Mouse (Mus musculus): ENCODE results near the gene Stn1. TPM values are rescaled to one million over a fixed set of nuclear protein-coding genes. Genes with fewer than 3 reads are reported as not detected.

Gene Stn1
- polyA plus RNA-seq, 1 experiment from 2014 or later: 43.8 TPM

DNA sequence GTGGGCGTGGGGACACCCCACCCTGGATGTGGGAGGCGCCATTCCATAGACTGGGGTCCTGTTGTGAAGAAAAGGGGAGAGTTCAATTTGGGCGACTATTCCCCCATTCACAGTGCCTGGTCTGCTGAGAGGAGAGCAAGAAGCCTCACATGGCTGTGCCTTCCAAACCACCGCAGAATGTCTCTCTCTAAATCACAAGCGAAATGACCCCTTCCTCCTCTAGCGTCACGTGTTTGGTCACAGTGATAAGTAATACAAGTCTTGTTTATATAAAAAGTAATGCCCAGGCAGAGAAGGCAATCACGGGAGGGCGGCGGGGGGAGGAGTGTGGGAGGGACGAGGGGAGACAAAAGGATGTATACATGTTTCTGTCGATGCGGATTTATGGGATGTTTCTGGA is 26.4 kb upstream of the Stn1 start:
- WGBS: 43% methylated on average over 13 of the region's 13 CpGs
- Histone ChIP-seq H3K4me3 (replicated peaks) (no peak overlapping the region), H3K27me3 (replicated peaks) (no peaks in the 10 kb centered on the region), H3K36me3 (no peaks in the 10 kb centered on the region), H3K27ac (no peak overlapping the region), H3K9ac (0 out of 2 replicates have a peak overlapping the region, but pooled peaks have one; percentile 6), H3K4me2 (replicated peaks) (peak overlapping the region; percentile 15; the same call in 1 of the 2 replicates), H3K9me3 (no peaks in the 10 kb centered on the region), H3K4me1 (replicated peaks) (peaks cover 16% of the 10 kb centered on the region)
- ATAC-seq: no peak

DNA sequence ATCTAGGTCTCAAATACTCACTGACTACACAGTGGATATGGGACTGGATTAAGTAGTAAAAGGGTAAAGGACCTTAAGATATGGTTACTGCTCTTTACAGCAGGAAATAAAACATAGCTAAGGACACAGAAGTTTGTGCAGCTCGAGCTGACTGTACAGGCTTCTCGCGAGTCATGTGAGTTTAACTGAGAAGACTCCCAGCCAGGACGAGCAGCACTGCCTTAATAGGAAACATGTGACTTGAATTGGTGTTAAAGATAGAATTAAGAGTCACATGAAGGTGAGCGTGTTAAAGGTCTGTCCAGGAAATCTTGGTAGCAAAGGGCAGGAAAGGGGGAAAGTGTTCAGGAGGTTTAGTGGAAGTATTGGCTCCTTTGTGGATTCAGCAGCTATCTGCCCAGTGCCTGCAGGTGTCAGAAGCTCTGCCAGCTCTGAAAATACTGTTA is 24.7 kb upstream of the Stn1 start:
- Histone ChIP-seq H3K36me3 (no peaks in the 10 kb centered on the region), H3K27ac (peak overlapping the region; percentile 46; the same call in 1 of the 2 replicates), H3K4me3 (replicated peaks) (no peak overlapping the region), H3K27me3 (replicated peaks) (no peaks in the 10 kb centered on the region), H3K4me1 (replicated peaks) (peaks cover 16% of the 10 kb centered on the region), H3K9me3 (no peaks in the 10 kb centered on the region), H3K4me2 (replicated peaks) (no peak overlapping the region), H3K9ac (no peak overlapping the region)
- 32% methylated on average over 5 of the region's 5 CpGs for WGBS
- ATAC-seq: peak; percentile 75

DNA sequence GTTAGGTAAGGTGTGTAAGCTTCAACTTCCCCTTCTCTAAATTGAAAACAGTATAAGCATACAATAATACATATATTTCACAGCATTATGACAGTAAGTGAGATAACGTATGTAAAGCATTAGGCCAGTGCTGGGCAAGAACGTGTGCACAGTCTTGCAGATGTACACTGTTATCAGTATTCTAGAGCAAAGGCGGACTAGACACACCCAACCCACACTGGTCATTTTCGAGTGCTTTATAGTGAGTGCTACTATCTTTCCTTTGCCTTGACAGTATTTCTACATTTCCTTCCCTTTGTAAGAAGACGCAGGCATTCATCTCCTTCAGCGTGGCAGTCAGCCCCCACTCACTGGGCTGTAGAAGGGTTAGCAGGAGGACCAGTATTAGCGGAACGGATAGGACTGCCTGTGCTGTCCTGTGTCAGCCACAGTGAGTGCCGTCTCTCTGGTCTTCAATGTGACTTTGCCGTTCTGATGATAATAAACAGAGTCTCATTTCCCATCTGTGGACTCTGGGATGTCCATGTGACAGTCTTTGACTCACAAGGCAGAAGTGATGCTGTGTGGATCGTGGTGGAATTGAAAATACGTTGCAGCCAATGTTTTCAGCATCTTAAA is 23.3 kb upstream of the Stn1 start:
- peak; percentile 66 for ATAC-seq
- 56% methylated on average over 12 of the region's 12 CpGs for WGBS
- H3K27ac ChIP-seq: peak overlapping the region; percentile 24; the same call in 1 of the 2 replicates

DNA sequence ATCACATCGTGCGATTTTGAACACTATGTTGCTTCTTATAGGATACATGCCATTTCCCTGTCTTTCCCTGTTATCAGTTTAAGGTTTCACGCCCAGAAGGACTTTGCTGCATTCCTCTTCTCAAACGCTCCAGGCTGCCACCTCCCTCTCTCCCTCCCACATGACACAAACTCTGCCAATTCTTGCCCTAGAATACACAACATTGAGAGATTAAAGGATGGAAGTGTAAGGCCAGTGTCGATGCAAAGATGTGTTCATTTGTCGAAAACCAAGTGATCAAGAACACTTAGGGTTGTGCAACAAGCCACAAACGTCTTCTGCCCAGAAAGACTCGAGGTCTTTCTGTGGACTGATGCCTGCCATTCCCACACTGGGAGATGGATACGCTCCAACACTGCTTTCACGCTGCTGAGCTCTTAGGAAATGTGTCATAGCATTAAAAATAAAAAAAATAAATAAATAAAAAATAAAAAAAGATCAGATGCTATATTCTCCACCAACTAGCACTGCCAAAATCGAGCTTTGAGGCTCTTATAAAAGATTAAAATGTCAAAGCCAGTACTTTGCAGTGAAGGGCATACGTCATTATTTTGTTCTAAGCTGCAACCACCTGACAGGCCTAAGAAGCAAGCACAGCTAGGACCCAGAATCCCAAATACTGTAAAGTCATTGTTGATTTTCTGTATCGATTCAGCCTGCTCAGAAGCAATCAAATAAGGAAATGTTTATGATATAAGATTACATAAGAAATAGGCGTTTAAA is 22.6 kb upstream of the Stn1 start:
- H3K27ac ChIP-seq: peak overlapping the region; percentile 10; the same call in 1 of the 2 replicates
- no peaks in the 10 kb centered on the region for H3K36me3 ChIP-seq
- no peak overlapping the region for H3K4me3 ChIP-seq (replicated peaks)
- H3K4me2 ChIP-seq (replicated peaks): no peak overlapping the region
- H3K9ac ChIP-seq: no peak overlapping the region
- peak; percentile 50 for ATAC-seq
- H3K27me3 ChIP-seq (replicated peaks): no peaks in the 10 kb centered on the region
- H3K9me3 ChIP-seq: no peaks in the 10 kb centered on the region
- 52% methylated on average over 14 of the region's 14 CpGs for WGBS
- peaks cover 14% of the 10 kb centered on the region for H3K4me1 ChIP-seq (replicated peaks)

More for the DNA sequence above, 23.3 kb upstream of the Stn1 start:
- Histone ChIP-seq H3K4me3 (replicated peaks) (no peak overlapping the region), H3K4me1 (replicated peaks) (peaks cover 16% of the 10 kb centered on the region), H3K4me2 (replicated peaks) (no peak overlapping the region), H3K36me3 (no peaks in the 10 kb centered on the region), H3K9ac (no peak overlapping the region), H3K9me3 (no peaks in the 10 kb centered on the region), H3K27me3 (replicated peaks) (no peaks in the 10 kb centered on the region)

DNA sequence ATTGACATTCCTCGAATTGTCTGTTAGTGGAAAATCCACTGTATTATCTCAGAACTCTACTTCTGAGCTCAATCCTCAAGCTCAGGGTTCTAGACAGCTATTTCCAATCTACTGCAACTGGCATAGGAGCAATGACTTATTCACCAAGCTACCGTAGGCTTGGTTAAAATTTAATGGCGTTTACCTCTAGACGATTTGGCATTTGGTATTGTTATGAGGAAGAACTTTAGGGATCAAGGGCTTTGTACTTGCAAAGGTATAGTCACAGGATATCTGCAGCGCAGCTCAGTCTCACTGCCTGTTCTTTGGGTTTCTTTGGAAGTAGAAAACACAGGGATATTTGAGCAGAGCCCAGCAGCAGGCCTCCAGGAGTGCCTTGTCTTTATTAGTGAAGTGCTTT is 21.8 kb upstream of the Stn1 start:
- no peak for ATAC-seq
- Histone ChIP-seq H3K27me3 (replicated peaks) (no peaks in the 10 kb centered on the region), H3K36me3 (no peaks in the 10 kb centered on the region), H3K27ac (peak overlapping the region; percentile 10; the same call in 1 of the 2 replicates), H3K4me2 (replicated peaks) (no peak overlapping the region), H3K4me1 (replicated peaks) (peaks cover 14% of the 10 kb centered on the region), H3K4me3 (replicated peaks) (no peak overlapping the region), H3K9ac (no peak overlapping the region), H3K9me3 (no peaks in the 10 kb centered on the region)
- WGBS: 62% methylated on average over 5 of the region's 5 CpGs

DNA sequence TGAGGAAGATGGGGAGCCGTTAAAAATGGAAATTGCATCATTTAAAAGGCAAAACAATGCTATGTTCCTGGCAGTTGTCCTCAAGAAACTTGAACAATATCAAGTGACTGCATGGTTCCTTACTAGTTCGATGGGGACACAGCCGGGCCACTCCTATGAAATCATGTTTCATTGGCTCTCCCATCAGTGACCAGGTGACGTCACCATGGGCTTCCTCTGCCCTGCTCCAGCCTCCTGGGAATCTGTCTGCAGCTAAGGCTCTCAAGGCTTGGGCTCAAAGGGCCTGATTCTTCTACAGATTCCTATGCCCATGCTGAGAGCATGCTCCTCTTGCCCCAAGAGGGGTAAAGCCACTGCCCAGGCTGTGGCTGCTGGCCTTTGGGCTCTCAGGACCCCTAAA is 12.3 kb upstream of the Stn1 start:
- no peaks in the 10 kb centered on the region for H3K9me3 ChIP-seq
- no peak for ATAC-seq
- H3K27me3 ChIP-seq (replicated peaks): no peaks in the 10 kb centered on the region
- H3K4me3 ChIP-seq (replicated peaks): no peak overlapping the region
- no peak overlapping the region for H3K9ac ChIP-seq
- 87% methylated on average over 4 of the region's 4 CpGs for WGBS
- no peaks in the 10 kb centered on the region for H3K36me3 ChIP-seq
- H3K4me1 ChIP-seq (replicated peaks): no peaks in the 10 kb centered on the region
- no peak overlapping the region for H3K4me2 ChIP-seq (replicated peaks)
- H3K27ac ChIP-seq: no peak overlapping the region

DNA sequence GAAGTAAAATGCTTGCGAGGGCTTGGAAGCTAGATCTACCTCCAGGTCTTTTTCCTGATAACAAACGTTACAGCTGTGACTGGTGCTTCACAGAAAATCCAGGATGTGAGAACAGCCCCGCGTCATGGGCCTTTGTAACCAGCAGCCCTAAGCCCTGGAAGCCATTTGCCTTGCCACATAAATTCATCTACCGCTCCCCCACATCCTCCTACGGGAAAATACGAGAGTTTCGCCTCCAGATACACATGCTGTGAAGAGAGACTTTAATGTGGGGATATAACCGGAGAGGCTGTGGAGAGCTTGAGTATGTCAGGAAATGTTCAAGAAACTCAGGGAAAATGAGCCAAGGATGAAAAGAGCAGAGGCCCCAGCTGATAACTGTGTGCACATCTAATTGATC is 11.9 kb upstream of the Stn1 start:
- Histone ChIP-seq H3K9ac (no peak overlapping the region), H3K4me1 (replicated peaks) (no peaks in the 10 kb centered on the region), H3K27ac (no peak overlapping the region), H3K4me2 (replicated peaks) (no peak overlapping the region), H3K36me3 (no peaks in the 10 kb centered on the region), H3K4me3 (replicated peaks) (no peak overlapping the region), H3K9me3 (no peaks in the 10 kb centered on the region), H3K27me3 (replicated peaks) (no peaks in the 10 kb centered on the region)
- 76% methylated on average over 9 of the region's 9 CpGs for WGBS
- ATAC-seq: no peak

DNA sequence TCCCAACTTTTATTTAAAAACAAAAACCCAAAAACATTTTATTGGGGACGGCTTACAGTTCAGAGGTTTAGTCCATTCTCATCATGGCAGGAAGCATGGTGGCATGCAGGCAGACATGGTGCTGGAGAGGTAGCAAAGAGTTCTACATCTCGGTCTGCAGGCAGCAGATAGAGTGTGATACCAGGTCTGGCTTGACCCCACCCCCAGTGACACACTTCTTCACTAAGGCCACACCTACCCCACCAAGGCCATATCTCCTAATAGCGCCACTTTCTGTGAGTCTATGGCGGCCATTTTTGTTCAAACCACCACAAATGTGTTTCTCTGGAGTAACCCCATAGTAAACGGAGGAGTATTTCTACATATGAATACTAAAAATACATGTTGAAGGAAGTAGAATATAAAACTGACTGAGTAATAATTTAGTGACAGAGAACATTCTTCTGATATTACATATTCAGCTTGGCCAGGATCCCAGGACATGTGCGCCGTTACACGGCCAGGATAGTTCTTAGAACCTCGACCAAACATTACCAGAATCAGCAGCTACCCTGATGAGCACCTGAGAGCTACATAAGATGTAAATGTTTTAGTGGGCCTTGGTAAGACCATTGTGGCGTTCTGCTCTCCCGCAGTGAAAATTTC is 11.2 kb upstream of the Stn1 start:
- H3K4me3 ChIP-seq (replicated peaks): no peak overlapping the region
- no peak overlapping the region for H3K9ac ChIP-seq
- no peak for ATAC-seq
- no peaks in the 10 kb centered on the region for H3K27me3 ChIP-seq (replicated peaks)
- no peak overlapping the region for H3K27ac ChIP-seq
- 82% methylated on average over 11 of the region's 11 CpGs for WGBS
- no peaks in the 10 kb centered on the region for H3K36me3 ChIP-seq
- no peaks in the 10 kb centered on the region for H3K9me3 ChIP-seq
- no peaks in the 10 kb centered on the region for H3K4me1 ChIP-seq (replicated peaks)
- H3K4me2 ChIP-seq (replicated peaks): no peak overlapping the region

DNA sequence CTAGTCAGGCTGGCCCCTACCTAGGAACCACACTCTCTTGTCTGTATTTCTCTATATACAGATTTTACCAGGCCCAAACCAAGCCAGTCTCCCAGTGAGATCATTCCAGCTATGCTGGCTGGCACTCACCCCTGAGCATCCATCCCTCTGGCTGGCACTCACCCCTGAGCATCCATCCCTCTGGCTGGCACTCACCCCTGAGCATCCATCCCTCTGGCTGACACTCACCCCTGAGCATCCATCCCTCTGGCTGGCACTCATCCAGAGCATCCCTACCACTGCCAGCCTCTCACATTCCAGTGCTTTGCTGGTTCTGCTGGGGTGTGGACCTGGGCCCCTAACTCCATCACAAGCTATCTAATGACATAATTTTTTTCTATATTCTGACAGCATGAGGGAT is 8.2 kb upstream of the Stn1 start:
- ATAC-seq: no peak
- no peaks in the 10 kb centered on the region for H3K27me3 ChIP-seq (replicated peaks)
- no peaks in the 10 kb centered on the region for H3K36me3 ChIP-seq
- H3K4me3 ChIP-seq (replicated peaks): no peak overlapping the region
- H3K4me1 ChIP-seq (replicated peaks): no peaks in the 10 kb centered on the region
- no peak overlapping the region for H3K9ac ChIP-seq
- no peak overlapping the region for H3K4me2 ChIP-seq (replicated peaks)
- no peaks in the 10 kb centered on the region for H3K9me3 ChIP-seq
- H3K27ac ChIP-seq: no peak overlapping the region

DNA sequence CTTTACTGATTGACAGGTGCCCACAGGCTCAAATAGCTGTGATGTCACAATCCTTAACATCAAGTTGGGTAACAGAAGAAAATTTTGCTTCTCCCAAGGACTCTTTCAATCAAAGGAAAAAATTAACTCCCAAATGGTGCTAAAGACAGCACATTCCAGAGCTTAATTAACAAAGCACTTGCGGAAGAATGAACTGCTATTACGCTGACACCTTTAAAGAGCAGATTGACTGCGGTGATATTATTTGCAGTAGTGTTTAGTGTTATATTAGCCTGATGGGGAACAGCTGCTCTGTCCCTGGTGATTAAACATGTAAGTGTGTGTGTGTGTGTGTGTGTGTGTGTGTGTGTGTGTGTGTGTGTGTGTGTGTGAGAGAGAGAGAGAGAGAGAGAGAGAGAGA is 7.7 kb upstream of the Stn1 start:
- no peak for ATAC-seq
- Histone ChIP-seq H3K9ac (no peak overlapping the region), H3K27ac (no peak overlapping the region)

DNA sequence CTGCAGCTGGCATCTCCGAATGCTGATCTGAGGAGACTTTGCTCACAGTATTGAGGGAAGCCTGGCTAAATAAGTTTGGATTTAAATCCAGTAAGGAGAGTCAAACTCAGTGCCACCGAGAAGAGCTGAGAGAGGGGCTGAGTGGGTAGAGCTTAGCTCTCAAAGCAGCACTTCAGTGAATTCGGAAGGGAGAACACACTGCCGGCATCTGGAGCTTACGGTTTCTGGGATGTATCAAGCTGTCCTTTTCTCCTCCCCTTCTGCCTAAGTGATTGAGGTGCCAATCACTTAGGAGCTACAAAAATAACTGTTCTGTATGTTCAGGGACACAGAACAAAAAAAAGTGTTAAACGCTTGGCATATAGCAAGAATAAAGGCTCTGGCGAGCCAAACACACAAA is 5.1 kb upstream of the Stn1 start:
- Histone ChIP-seq H3K9me3 (no peaks in the 10 kb centered on the region), H3K4me2 (replicated peaks) (no peak overlapping the region), H3K27ac (no peak overlapping the region), H3K4me1 (replicated peaks) (peaks cover 16% of the 10 kb centered on the region), H3K27me3 (replicated peaks) (no peaks in the 10 kb centered on the region), H3K9ac (no peak overlapping the region), H3K4me3 (replicated peaks) (no peak overlapping the region), H3K36me3 (no peaks in the 10 kb centered on the region)
- 58% methylated on average over 7 of the region's 7 CpGs for WGBS
- no peak for ATAC-seq

More for the DNA sequence above, 7.7 kb upstream of the Stn1 start:
- Histone ChIP-seq H3K27me3 (replicated peaks) (no peaks in the 10 kb centered on the region), H3K4me3 (replicated peaks) (no peak overlapping the region), H3K36me3 (no peaks in the 10 kb centered on the region), H3K9me3 (no peaks in the 10 kb centered on the region), H3K4me1 (replicated peaks) (no peaks in the 10 kb centered on the region), H3K4me2 (replicated peaks) (no peak overlapping the region)
- 47% methylated on average over 3 of the region's 3 CpGs for WGBS

DNA sequence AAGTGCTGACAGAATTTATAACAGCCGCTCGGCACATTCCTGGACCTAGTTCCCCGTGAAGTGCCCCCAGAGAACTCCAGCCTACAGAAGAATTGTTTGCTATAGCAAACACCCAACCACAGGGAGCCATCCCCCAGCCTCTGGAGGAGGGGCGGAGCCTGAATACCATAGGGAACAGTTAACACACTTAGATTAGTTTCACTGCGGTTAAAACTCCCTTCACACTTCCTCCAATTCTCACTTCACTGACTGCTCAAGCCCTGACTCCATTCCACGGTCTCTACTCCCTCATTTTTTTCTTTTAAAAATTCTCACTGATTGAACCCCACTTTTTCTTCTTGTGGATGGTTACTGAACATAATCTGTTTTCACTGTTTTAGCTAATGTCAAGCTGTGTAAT is 1.5 kb upstream of the Stn1 start:
- no peaks in the 10 kb centered on the region for H3K9me3 ChIP-seq
- H3K27me3 ChIP-seq (replicated peaks): no peaks in the 10 kb centered on the region
- H3K4me2 ChIP-seq (replicated peaks): peak overlapping the region; percentile 33
- peak overlapping the region; percentile 83; the same call in 1 of the 2 replicates for H3K27ac ChIP-seq
- no peak overlapping the region for H3K4me3 ChIP-seq (replicated peaks)
- H3K4me1 ChIP-seq (replicated peaks): peaks cover 24% of the 10 kb centered on the region
- ATAC-seq: peak; percentile 16; the same call in 1 of the 2 replicates
- no peaks in the 10 kb centered on the region for H3K36me3 ChIP-seq
- H3K9ac ChIP-seq: no peak overlapping the region
- 6% methylated on average over 6 of the region's 6 CpGs for WGBS

Measured in intestine, embryonic 15.5 days (tissue).